Mouse (Mus musculus): ENCODE results near the gene Gm38392. TPM values are rescaled to one million over a fixed set of nuclear protein-coding genes. Genes with fewer than 3 reads are reported as not detected.

Gene Gm38392
- polyA plus RNA-seq, 1 experiment from 2014 or later = not detected

DNA sequence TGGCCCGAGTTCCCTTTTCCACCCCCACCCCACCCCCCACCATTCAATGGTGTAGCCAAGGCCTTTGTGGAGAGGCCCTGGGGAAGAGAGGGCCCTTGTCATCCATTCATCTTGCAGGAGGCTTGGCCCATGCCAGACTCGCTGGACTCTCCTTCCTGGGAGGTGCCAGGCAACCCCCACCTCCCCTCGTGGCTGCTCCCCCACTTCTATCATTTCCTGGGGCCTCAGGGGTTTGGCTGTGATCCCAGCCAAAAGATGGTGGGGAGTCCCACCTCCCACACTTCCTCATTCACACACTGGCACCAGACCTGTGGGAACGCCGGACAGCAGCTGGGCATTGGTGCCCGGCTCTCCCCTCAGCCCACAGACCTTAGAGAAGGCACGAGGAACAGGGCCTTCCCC lies 54.7 kb downstream of the Gm38392 start:
- H3K4me2 ChIP-seq = peak overlapping the region; percentile 33
- peaks cover 37% of the 10 kb centered on the region for H3K36me3 ChIP-seq (ENCODE audit: poor library complexity, severe bottlenecking)
- peak; percentile 62 for ATAC-seq
- H3K9me3 ChIP-seq (replicated peaks) = no peaks in the 10 kb centered on the region
- H3K4me3 ChIP-seq = no peak overlapping the region
- WGBS = 17% methylated on average over 7 of the region's 7 CpGs
- H3K9ac ChIP-seq = peak overlapping the region; percentile 61
- no peaks in the 10 kb centered on the region for H3K27me3 ChIP-seq
- peaks cover 99% of the 10 kb centered on the region for H3K4me1 ChIP-seq
- peak overlapping the region; percentile 100 for H3K27ac ChIP-seq

DNA sequence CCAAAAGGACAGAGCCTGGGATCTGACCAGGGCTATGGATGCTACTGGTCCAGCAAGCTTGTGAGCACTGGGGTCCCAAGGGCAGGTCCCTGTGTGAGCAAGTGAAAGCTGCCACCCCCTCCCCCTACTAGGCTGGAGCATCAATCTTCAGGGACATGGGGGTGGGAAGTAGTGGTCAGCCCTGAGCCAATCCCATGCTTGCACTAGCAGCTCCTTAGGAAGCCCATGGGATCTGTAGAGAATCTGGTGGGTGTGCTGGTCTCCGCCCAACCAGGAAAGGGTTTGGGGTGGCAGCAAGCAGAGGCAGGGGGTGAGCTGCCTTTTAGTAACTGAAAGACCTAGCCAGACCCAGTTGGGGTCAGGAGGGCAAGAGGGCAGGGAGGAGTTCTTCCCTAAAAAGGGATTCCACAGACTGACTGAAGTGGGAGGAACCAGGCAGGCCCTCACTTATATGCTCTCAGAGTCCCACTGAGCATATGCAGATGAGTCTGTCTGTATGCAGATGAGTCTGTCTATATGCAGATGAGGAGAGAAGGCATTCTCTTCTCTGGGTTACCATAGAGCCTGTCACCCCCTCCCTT lies 55.9 kb downstream of the Gm38392 start:
- ATAC-seq = peak; percentile 77
- H3K4me2 ChIP-seq = peak overlapping the region; percentile 33
- WGBS = 11% methylated on average over 1 of the region's 1 CpGs
- no peak overlapping the region for H3K4me3 ChIP-seq
- H3K27ac ChIP-seq = peak overlapping the region; percentile 100
- peak overlapping the region; percentile 61 for H3K9ac ChIP-seq
- H3K9me3 ChIP-seq (replicated peaks) = no peaks in the 10 kb centered on the region
- H3K4me1 ChIP-seq = peaks cover 99% of the 10 kb centered on the region
- no peaks in the 10 kb centered on the region for H3K27me3 ChIP-seq
- peaks cover 48% of the 10 kb centered on the region for H3K36me3 ChIP-seq (ENCODE audit: poor library complexity, severe bottlenecking)

DNA sequence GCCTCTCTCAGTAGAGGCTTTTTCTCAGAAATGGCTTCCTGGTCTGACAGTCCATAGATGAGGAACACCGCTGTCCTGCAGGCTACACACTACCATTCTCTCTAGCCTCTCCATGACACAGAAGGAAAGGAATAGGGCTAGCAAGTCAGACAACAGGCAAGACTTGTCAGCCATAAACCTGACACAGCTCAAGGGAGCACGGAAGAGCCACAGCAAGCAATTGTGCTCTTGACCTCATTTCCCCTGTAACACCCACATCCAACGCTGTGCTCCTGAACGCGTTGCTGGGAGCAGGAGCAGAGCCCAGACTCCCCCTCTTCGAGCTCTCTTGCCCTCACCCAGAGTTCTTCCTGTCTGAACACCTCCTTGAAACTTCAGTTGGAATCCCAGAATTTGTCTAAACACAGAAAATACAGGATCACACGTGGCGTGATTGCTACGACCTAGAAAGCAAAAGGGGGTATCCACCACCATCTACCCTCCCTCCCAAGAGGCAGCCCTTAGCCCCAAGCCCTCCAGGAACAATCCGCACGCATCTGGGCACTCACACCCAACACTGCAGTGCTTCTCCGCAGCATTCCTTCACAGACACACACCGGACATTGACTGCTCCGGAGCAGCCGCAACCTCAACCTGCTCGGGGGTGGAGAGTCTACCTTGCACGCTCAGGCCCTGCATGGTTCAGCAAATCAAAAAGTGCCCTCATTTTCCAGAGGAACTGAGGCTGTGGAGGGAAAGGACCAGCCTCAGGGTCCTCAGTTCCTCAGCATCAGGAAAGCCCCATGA lies 56.6 kb downstream of the Gm38392 start:
- H3K4me1 ChIP-seq = peaks cover 99% of the 10 kb centered on the region
- 20% methylated on average over 17 of the region's 17 CpGs for WGBS
- ATAC-seq = peak; percentile 1
- H3K9me3 ChIP-seq (replicated peaks) = no peaks in the 10 kb centered on the region
- H3K4me3 ChIP-seq = no peak overlapping the region
- peaks cover 55% of the 10 kb centered on the region for H3K36me3 ChIP-seq (ENCODE audit: poor library complexity, severe bottlenecking)
- peak overlapping the region; percentile 61 for H3K9ac ChIP-seq
- H3K27ac ChIP-seq = peak overlapping the region; percentile 100
- H3K4me2 ChIP-seq = peak overlapping the region; percentile 33; the same call in 1 of the 2 replicates
- H3K27me3 ChIP-seq = no peaks in the 10 kb centered on the region

DNA sequence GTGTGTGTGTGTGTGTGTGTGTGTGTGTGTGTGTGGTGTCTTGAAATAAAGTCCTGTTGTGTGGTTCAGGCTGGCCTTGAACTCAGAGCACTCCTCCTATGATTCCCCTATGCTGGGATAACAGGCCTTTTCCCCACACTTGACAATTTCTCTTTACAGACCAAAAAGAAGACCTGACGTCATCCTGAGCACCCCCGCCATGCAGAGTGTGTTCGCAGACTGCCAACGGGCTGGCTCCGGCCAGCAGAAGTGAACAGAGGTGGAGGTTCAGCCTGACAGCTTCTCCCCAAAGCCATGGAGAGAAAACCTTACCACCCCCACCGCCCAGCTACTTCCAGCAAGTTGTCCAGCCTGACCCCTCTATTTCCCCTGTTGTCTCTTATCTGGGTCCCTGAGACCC lies 57.5 kb downstream of the Gm38392 start:
- peaks cover 65% of the 10 kb centered on the region for H3K36me3 ChIP-seq (ENCODE audit: poor library complexity, severe bottlenecking)
- H3K9me3 ChIP-seq (replicated peaks) = no peaks in the 10 kb centered on the region
- 47% methylated on average over 6 of the region's 6 CpGs for WGBS
- H3K27me3 ChIP-seq = 0 out of 2 replicates have a peak, but pooled peaks cover 5% of the 10 kb centered on the region
- peak overlapping the region; percentile 5; the same call in 1 of the 2 replicates for H3K4me2 ChIP-seq
- H3K27ac ChIP-seq = peak overlapping the region; percentile 100
- H3K4me3 ChIP-seq = no peak overlapping the region
- H3K9ac ChIP-seq = peak overlapping the region; percentile 61
- ATAC-seq = no peak
- peaks cover 100% of the 10 kb centered on the region for H3K4me1 ChIP-seq

DNA sequence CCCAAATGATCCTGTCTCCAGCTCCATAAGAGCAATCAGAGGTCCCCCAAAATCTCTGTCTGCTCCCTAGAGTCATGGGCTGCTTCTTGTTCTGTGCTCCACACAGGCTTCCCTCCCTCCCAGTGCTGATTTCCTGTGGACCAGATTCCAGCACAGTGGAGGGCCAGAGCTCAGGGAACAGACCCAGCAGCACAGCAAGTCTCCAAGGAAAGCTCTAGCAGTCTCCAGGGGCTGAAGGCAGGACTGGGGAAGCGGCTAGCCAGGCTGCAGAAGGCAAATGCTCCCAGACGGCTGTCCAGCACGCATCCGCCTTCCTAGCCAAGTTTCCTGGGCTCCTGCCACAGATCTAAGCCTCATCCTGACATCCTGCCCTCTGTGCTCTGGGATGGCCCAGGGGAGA lies 58.1 kb downstream of the Gm38392 start:
- H3K9ac ChIP-seq = peak overlapping the region; percentile 61
- no peak for ATAC-seq
- peaks cover 71% of the 10 kb centered on the region for H3K36me3 ChIP-seq (ENCODE audit: poor library complexity, severe bottlenecking)
- H3K9me3 ChIP-seq (replicated peaks) = no peaks in the 10 kb centered on the region
- peak overlapping the region; percentile 88 for H3K4me2 ChIP-seq
- H3K4me1 ChIP-seq = peaks cover 100% of the 10 kb centered on the region
- H3K27ac ChIP-seq = peak overlapping the region; percentile 100
- 51% methylated on average over 4 of the region's 4 CpGs for WGBS
- H3K27me3 ChIP-seq = 0 out of 2 replicates have a peak, but pooled peaks cover 5% of the 10 kb centered on the region
- H3K4me3 ChIP-seq = no peak overlapping the region

DNA sequence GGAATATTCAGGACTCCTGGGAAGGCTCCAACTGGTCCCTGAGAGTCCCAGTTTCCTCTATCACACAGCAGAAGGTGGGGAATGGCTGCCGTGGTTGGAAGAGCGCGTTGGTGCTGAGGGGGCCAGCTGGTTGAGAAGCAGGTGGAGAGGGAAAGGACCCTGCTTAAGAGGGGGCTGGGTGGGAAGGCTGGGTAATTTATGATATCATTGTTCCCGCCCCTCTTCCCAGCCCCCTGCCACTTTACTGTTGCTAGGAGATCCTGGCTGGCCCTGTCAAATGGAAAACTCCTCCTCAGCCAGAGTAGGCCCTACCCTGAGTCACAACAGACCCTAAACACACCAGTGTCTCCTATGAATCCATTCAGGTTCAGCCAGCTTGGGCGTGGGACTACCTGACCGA lies 59.0 kb downstream of the Gm38392 start:
- Histone ChIP-seq H3K36me3 (ENCODE audit: poor library complexity, severe bottlenecking) (peaks cover 80% of the 10 kb centered on the region), H3K4me2 (peak overlapping the region; percentile 88), H3K9ac (peak overlapping the region; percentile 61), H3K27me3 (0 out of 2 replicates have a peak, but pooled peaks cover 5% of the 10 kb centered on the region), H3K27ac (peak overlapping the region; percentile 100), H3K4me1 (peaks cover 100% of the 10 kb centered on the region), H3K9me3 (replicated peaks) (no peaks in the 10 kb centered on the region), H3K4me3 (peak overlapping the region; percentile 4; the same call in 1 of the 2 replicates)
- WGBS = 41% methylated on average over 6 of the region's 6 CpGs
- ATAC-seq = peak; percentile 39

DNA sequence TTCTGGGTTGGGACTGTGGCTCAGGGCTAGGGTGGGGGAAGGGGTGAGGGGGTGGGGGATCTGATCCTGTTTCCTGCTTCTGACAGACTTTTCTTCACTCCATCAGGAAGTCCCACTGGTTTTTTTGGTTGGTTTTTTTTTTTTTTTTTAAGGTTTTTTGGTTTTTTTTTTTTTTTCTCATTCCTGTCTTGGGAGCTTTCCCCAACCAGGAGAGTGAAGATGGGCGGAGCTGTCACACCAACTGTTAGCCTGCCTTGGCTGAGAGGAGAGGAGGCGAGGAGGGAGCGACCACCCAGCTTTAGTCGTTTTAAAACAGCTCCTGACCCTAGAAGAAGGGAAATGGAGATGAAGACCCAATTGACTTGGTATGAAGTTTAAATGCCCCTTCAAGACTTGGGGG lies 59.8 kb downstream of the Gm38392 start:
- Histone ChIP-seq H3K9ac (peak overlapping the region; percentile 100), H3K9me3 (replicated peaks) (no peaks in the 10 kb centered on the region), H3K4me2 (peak overlapping the region; percentile 88), H3K27me3 (0 out of 2 replicates have a peak, but pooled peaks cover 5% of the 10 kb centered on the region), H3K4me3 (no peak overlapping the region), H3K36me3 (ENCODE audit: poor library complexity, severe bottlenecking) (peaks cover 86% of the 10 kb centered on the region), H3K27ac (peak overlapping the region; percentile 100), H3K4me1 (peaks cover 100% of the 10 kb centered on the region)
- no peak for ATAC-seq
- 38% methylated on average over 4 of the region's 4 CpGs for WGBS

DNA sequence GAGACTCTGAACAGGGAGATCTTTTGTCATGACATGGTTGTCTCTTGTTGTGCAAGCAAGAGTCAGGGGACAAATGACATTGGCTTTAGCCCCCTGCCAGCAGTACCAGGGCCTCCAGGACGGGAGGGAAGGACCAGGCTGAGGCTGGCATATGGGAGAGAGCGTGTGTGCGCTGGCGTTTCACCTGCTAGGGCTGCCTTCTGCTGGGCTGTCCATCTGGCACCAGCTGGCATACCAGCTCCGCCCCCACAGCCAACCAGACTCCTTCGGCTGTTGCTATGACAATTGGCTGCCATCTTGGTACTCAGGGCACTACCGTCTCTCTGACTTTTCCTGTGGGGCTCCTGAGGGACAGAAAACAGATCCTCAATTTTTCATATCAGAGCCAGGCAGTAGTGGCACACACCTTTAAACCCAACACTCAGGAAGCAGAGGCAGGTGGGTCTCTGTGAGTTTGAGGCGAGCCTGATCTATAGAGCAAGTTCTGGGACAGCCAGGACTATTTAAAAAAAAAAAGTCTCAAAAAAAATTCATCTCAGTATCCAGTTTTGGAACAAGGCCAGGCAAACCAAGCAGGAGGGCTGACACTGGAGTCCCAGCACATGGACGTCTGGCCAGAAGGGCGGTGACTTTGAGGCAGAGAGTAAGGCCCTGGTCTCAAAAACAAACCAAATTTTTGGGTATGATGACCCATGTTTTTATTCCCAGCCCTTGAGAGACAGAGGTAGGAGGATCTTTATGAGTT lies 60.7 kb downstream of the Gm38392 start:
- ATAC-seq = 0 out of 2 replicates have a peak, but pooled peaks have one; percentile 8
- peak overlapping the region; percentile 100 for H3K27ac ChIP-seq
- 50% methylated on average over 10 of the region's 10 CpGs for WGBS
- peaks cover 100% of the 10 kb centered on the region for H3K4me1 ChIP-seq
- H3K9ac ChIP-seq = peak overlapping the region; percentile 100
- no peak overlapping the region for H3K4me3 ChIP-seq
- H3K9me3 ChIP-seq (replicated peaks) = no peaks in the 10 kb centered on the region
- 0 out of 2 replicates have a peak, but pooled peaks cover 5% of the 10 kb centered on the region for H3K27me3 ChIP-seq
- H3K36me3 ChIP-seq (ENCODE audit: poor library complexity, severe bottlenecking) = peaks cover 92% of the 10 kb centered on the region
- H3K4me2 ChIP-seq = peak overlapping the region; percentile 88

DNA sequence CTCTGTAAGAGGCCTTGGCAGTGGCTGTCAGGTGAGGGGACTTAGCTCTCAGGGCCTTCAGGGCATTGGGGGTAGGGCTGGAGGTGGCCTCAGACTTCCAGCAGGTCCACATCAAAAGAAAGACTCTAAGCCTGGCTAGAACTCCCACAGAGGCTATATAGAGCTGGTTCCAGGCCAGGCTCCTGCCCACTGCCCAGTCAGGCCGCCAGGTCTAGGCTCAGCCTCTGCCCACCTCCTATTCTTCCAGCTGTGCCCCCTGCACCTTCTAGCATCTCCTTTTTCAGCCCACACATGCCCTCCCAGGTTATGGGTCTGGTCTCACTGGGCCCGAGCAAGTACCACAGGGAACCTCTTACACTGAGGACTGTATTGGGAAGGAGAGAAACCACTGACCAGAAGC lies 62.1 kb downstream of the Gm38392 start:
- no peak for ATAC-seq
- Histone ChIP-seq H3K9me3 (replicated peaks) (no peaks in the 10 kb centered on the region), H3K27ac (peak overlapping the region; percentile 100), H3K9ac (peak overlapping the region; percentile 100), H3K4me3 (peak overlapping the region; percentile 4; the same call in 1 of the 2 replicates), H3K36me3 (ENCODE audit: poor library complexity, severe bottlenecking) (peaks cover 95% of the 10 kb centered on the region), H3K27me3 (0 out of 2 replicates have a peak, but pooled peaks cover 5% of the 10 kb centered on the region), H3K4me2 (peak overlapping the region; percentile 88), H3K4me1 (peaks cover 100% of the 10 kb centered on the region)
- 45% methylated on average over 2 of the region's 2 CpGs for WGBS

DNA sequence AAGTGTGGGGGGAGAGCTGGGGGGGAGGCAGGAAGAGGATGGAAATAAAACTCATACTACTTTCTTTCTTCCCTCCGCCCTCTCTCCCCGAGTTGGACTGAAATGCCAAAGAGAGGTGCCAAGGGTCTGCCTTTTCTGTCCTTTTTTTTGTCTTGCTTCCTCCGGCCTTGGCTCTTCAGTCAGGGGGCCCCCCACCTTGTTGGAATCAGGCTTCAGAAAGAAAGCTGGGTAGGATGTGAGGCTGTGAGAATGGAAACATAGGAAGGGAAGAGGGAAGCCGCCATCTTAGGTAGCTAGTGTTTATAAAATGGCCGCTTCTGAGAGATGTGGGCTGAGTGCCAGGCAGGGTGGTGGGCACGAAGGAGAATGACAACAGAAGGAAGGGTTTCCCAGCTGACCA lies 64.6 kb downstream of the Gm38392 start:
- peaks cover 96% of the 10 kb centered on the region for H3K4me1 ChIP-seq
- H3K9me3 ChIP-seq (replicated peaks) = no peaks in the 10 kb centered on the region
- peak; percentile 22 for ATAC-seq
- peak overlapping the region; percentile 100 for H3K27ac ChIP-seq
- H3K27me3 ChIP-seq = peaks cover 11% of the 10 kb centered on the region; the same call in 1 of the 2 replicates
- peak overlapping the region; percentile 88 for H3K4me2 ChIP-seq
- peak overlapping the region; percentile 16 for H3K4me3 ChIP-seq
- H3K36me3 ChIP-seq (ENCODE audit: poor library complexity, severe bottlenecking) = peaks cover 90% of the 10 kb centered on the region
- WGBS = 43% methylated on average over 5 of the region's 6 CpGs
- peak overlapping the region; percentile 100 for H3K9ac ChIP-seq

DNA sequence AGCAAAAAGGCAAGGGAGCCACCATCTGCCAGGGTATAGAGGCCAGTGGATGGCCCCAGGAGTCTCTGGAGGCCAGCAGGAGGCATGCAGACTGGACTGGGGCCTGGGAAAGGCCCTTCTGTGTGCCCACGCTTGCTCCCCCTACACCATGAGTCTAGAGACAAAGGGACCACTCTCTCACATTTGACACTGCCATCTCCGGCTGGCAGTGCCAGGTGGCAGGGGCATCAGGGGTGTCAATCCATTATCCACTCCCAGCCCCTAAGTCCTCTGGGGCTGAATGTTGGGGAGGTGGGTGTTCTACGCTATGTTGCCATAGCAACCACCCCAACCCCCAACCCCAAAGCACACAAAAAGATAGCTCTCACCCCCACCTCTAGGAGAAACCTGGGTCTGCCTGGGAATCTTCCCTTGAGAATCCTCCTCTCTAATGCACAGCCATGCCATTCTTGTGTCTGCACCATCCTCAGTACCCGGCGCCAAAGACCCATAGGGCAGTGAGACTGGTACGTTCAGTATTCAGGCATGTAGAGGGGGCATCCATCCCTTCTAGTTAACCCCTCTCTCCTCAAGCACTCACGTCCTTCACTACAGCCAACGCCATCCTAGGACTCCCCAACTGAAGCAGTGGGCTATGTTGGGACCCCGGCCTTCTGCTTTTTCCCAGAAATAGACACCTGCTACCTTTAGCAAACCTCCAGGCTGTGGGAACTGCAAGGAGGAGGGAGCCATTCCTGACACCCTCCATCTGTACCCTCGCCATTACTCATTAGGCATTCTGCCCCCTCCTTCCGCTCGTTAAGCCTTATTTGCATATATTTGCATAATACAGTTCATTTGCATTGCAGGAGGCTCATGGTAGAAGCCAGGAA lies 65.3 kb downstream of the Gm38392 start:
- H3K4me3 ChIP-seq = peak overlapping the region; percentile 96
- H3K9me3 ChIP-seq (replicated peaks) = no peaks in the 10 kb centered on the region
- H3K4me2 ChIP-seq = peak overlapping the region; percentile 88
- peak; percentile 80 for ATAC-seq
- peaks cover 89% of the 10 kb centered on the region for H3K36me3 ChIP-seq (ENCODE audit: poor library complexity, severe bottlenecking)
- peak overlapping the region; percentile 100 for H3K9ac ChIP-seq
- peaks cover 11% of the 10 kb centered on the region; the same call in 1 of the 2 replicates for H3K27me3 ChIP-seq
- H3K27ac ChIP-seq = peak overlapping the region; percentile 100
- WGBS = 15% methylated on average over 12 of the region's 12 CpGs
- H3K4me1 ChIP-seq = peaks cover 96% of the 10 kb centered on the region

Data from forebrain, embryonic 13.5 days (tissue).